ENCODE assay signal across 8 mouse cellular contexts in genomic region chr4:95871216-95871881, GRCm38 (mm10).
DNase-seq lines count a peak whose midpoint lies in the region; ATAC-seq and TF ChIP-seq lines count a peak whose summit lies in the region.

No protein-coding gene starts in this region.

- no peak overlapping the region for H3K4me2 ChIP-seq in CH12.LX (ENCODE audit: insufficient read depth, low read depth, poor library complexity, severe bottlenecking)
- no peak overlapping the region for H3K4me2 ChIP-seq in midbrain, embryonic 16.5 days (ENCODE audit: low read length)

- 31% methylated on average over 6 of the region's 6 CpGs for WGBS in midbrain, embryonic 16.5 days

- H3K36me3 ChIP-seq in CH12.LX (replicated peaks in 1 of 2; ENCODE audit: control insufficient read depth in 1 of 2, insufficient read depth in 1 of 2, low read length in 1 of 2): no peaks in the 10 kb centered on the region
- no peaks in the 10 kb centered on the region for H3K36me3 ChIP-seq in midbrain, embryonic 16.5 days (ENCODE audit: control insufficient read depth, insufficient read depth, low read length)

- H3K27me3 ChIP-seq in CH12.LX (replicated peaks): no peaks in the 10 kb centered on the region
- no peaks in the 10 kb centered on the region for H3K27me3 ChIP-seq in midbrain, embryonic 16.5 days (ENCODE audit: control insufficient read depth, insufficient read depth, low read depth, low read length)

- intact Hi-C loops in left cerebral cortex, postnatal 14 days (cut with DNase I): loop anchor here (2.0 to 10.0 kb wide), 2 partner anchors 707 to 819 kb away; partner anchors contain the start of gene Jun

- H3K4me1 ChIP-seq in CH12.LX (ENCODE audit: control insufficient read depth in 1 of 2, insufficient read depth in 2 of 2): no peaks in the 10 kb centered on the region
- H3K4me1 ChIP-seq in midbrain, embryonic 16.5 days (ENCODE audit: control insufficient read depth, insufficient read depth, low read length): no peaks in the 10 kb centered on the region

- peak; percentile 7 for DNase-seq in 3134 (ENCODE audit: extremely low read depth, insufficient read length, low spot score)
- peak; percentile 42 for DNase-seq in CH12.LX (ENCODE audit: extremely low read depth)
- peak; percentile 59 for DNase-seq in cerebellum, adult 8-10 months
- peak; percentile 27 to 57 for DNase-seq in frontal cortex, postnatal 25 days (ENCODE audit: low spot score in 2 of 2)
- peak; percentile 70 to 78 for DNase-seq in left cerebral cortex, postnatal 14 days (ENCODE audit: low spot score in 2 of 2)
- DNase-seq in thymus, postnatal 4 days: peak; percentile 56

- H3K9me3 ChIP-seq in CH12.LX (replicated peaks; ENCODE audit: low read length): no peaks in the 10 kb centered on the region
- no peaks in the 10 kb centered on the region for H3K9me3 ChIP-seq in midbrain, embryonic 16.5 days (replicated peaks; ENCODE audit: control insufficient read depth, low read length, poor library complexity, severe bottlenecking)

- peak; percentile 83 for ATAC-seq in inflammation-experienced regulatory T-cells, adult 6 months
- peak; percentile 75; the same call in 1 of the 2 replicates for ATAC-seq in midbrain, embryonic 16.5 days

- TF ChIP-seq RAD21 in CH12.LX (IDR thresholded peaks at IDR 0.05; ENCODE audit: low read depth, low read length): peak; percentile 95

- no peak for TF ChIP-seq POLR2A in CH12.LX (IDR thresholded peaks at IDR 0.05; ENCODE audit: low read depth, low read length)

- no peak for TF ChIP-seq EP300 in CH12.LX (IDR thresholded peaks at IDR 0.05; ENCODE audit: low read length)

- H3K4me3 ChIP-seq in CH12.LX (replicated peaks in 1 of 3; ENCODE audit: low read depth in 2 of 3, low read length in 2 of 3, poor library complexity in 1 of 3): peak overlapping the region in 1 of 3 experiments; percentile 1
- H3K4me3 ChIP-seq in midbrain, embryonic 16.5 days (ENCODE audit: low read depth, low read length): no peak overlapping the region

- H3K27ac ChIP-seq in CH12.LX (ENCODE audit: insufficient read depth, low read depth): no peak overlapping the region
- H3K27ac ChIP-seq in midbrain, embryonic 16.5 days (ENCODE audit: low read length): no peak overlapping the region

- H3K79me2 ChIP-seq in CH12.LX (replicated peaks; ENCODE audit: control insufficient read depth, extremely low read depth, insufficient read depth, poor library complexity, severe bottlenecking): no peaks in the 10 kb centered on the region

- dilution Hi-C loops in CH12.LX (cut with MboI; ENCODE audit: extremely low pct_ligation_motif_present, extremely low pct_unique_long_range_greater_than_20kb, low sequenced_read_pairs): no loop called here

- in situ Hi-C loops in CH12.LX (cut with MboI; ENCODE audit: low pct_ligation_motif_present, low pct_unique_long_range_greater_than_20kb, low sequenced_read_pairs): loop anchor here (10.0 to 25.0 kb wide), 2 partner anchors 309 to 577 kb away; partner anchors contain the start of gene Fggy

- H3K9ac ChIP-seq in CH12.LX (ENCODE audit: insufficient read depth, low read depth): no peak overlapping the region
- H3K9ac ChIP-seq in midbrain, embryonic 16.5 days (ENCODE audit: low read depth, low read length): no peak overlapping the region

- peak; percentile 86 to 88 for TF ChIP-seq CTCF in CH12.LX (conservative IDR thresholded peaks at IDR 0.05 in 1 of 2, IDR thresholded peaks at IDR 0.05 in 1 of 2; ENCODE audit: low read depth in 2 of 2, low read length in 2 of 2)

TF ChIP-seq in CH12.LX, 34 proteins besides CTCF, POLR2A, EP300 and RAD21:
- TF ChIP-seq ZNF384 (IDR thresholded peaks at IDR 0.05; ENCODE audit: low read depth, low read length) (no peak), SMC3 (IDR thresholded peaks at IDR 0.05; ENCODE audit: low read depth, low read length) (peak; percentile 87), MYC (IDR thresholded peaks at IDR 0.05; ENCODE audit: low read depth, low read length) (no peak), TCF12 (IDR thresholded peaks at IDR 0.05; ENCODE audit: low read depth, low read length) (no peak), UBTF (IDR thresholded peaks at IDR 0.05; ENCODE audit: low read depth, low read length) (no peak), ZC3H11A (IDR thresholded peaks at IDR 0.05; ENCODE audit: low read depth, low read length) (peak; percentile 86)

Comparison
In these comparisons a context has a peak if more than half of its experiments do, and no peak if none do; other contexts are left out.
1. DNase-seq: peak in every context shown above with its lines; median percentile 74 in left cerebral cortex, postnatal 14 days; 59 in cerebellum, adult 8-10 months; 56 in thymus, postnatal 4 days; 42 in CH12.LX; 42 in frontal cortex, postnatal 25 days; 7 in 3134.